Mouse (Mus musculus) small intestine, adult 2 months (tissue): ENCODE data around the gene Nedd9.

Source experiments
- CTCF ChIP-seq: fragments of 200-500 bp; IDR thresholded peaks from 2 replicates; pipeline ENCODE4 v1.5.1; 2012; ENCODE audit warnings: low read depth, mild to moderate bottlenecking, control low read depth, inconsistent platforms, low read length, moderate library complexity, mixed read lengths; ENCODE audit not compliant: insufficient replicate concordance, insufficient read length; ENCODE audit errors: extremely low read depth
- POLR2A ChIP-seq: fragments of 200-500 bp; IDR thresholded peaks from 2 replicates; pipeline ENCODE4 v1.6.1; 2012; ENCODE audit warnings: low read depth, mild to moderate bottlenecking, control low read depth, inconsistent platforms, low read length, moderate library complexity

DNA sequence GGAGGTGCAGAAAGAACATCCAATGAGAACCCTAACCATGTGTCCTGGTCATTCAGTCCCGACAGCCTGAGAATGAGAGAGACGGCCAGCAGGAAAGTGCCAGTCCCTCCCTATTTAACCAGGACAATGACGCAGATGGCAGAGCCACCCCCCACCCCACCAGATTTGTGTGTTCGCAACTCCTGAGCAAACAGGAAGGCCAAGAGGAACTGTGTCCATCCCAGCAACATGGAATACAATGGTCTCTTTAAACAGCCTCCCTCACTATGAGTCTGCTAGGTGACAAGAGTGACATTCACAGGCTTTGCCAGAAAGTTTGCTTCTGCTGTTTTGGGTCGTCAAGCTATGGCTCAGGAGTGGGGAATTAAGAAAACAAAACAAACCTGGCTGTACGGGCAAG, 141.9 kb downstream of the Nedd9 start:
- no peak for TF ChIP-seq POLR2A
- TF ChIP-seq CTCF, result no peak
